Mouse (Mus musculus) urinary bladder, adult 2 months (tissue): ENCODE measurements around the gene Pde4a. TPM values are rescaled to one million over a fixed set of nuclear protein-coding genes. Genes with fewer than 3 reads are reported as not detected.

ENCODE experiments used
- DNase-seq: peaks from one replicate; pipeline ENCODE4 v3.0.0; 2022; ENCODE audit warnings: low spot score
- polyA plus RNA-seq: library from polyadenylated mRNA; depleted of rRNA; stranded (reverse); fragments of >200 nt; gene quantifications from 2 replicates; pipeline ENCODE4 v1.2.3, GENCODE M21; 2012; rRNA removed

The Pde4a gene
- 8.3 and 11.6 TPM in 2 replicates for polyA plus RNA-seq

DNA sequence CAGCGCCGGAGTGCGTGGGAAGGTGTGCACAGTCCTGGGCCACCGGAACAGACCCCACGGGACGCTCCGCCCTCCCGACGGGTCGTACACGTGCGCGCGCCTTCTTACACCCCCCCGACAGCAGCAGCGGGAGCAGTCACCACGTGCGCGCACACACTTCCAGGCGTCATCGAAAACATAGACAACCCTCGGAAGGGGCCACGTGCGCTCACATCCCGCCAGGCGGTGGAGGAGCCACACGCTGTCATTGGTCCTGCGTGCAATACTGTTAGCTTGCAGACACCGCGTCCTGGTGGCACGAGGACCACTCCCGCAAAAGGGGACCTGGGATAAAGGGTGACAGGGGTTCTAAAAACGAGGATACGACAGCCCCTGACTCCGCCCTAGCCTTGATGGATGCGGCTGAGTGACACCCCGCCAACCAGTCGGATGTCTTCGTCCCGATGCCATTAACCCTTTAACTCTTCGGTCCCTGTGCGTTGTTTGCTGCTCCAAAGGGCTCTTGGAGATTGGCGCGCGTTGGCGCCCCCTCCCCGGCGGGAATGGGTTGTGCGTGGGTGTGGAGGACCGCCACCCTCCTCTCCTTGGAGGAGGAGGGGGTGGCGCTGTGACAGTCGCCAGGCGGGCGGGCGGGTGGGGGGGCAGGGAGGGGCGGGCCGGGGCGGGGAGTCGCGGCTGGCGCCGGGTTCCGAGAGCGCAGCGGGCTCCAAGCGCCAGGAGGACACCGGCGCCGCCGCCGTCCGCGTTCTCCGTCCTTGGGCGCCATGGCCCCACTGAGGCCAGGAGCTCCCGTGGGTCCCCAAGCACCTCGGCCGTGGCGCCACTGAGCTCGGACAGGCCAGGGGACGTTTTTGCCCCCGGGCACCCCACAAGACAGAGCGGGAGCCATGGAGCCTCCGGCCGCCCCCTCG is at the start of gene Pde4a:
Pde4a (plus strand) TSS at position 674 of the 911 bp plus-strand sequence.
- DNase-seq: no peak

GRCm38 (mm10) chr9:21117073-21117472 is 48.4 kb upstream of the Pde4a start:
- DNase-seq: no peak

GRCm38 (mm10) chr9:21121483-21121882 is 44.0 kb upstream of the Pde4a start:
- no peak for DNase-seq

DNA sequence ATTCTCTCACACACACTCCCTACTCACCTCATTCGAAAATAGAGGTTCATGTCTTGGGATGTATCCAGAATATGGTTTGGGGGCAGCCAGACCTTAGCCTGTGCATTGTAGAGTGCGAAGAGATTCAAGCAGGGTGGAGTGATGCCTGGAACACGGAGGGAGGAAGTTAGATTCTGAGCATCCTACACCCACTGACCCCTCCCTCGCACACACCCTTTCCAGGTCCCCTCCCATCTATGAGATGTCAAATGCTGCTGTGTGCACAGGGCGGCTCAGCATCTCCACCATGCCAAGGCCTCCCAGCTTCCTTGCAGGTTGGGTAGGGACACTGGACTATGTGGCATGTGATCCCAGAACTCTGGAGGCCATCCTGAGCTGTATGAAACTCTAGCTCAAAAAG is 40.7 kb upstream of the Pde4a start:
- no peak for DNase-seq

GRCm38 (mm10) chr9:21125502-21126258 is 39.8 kb upstream of the Pde4a start:
- DNase-seq: no peak

- no peak for DNase-seq
Measured at GRCm38 (mm10) chr9:21126259-21126627, 39.3 kb upstream of the Pde4a start.

GRCm38 (mm10) chr9:21131059-21131956 is 34.2 kb upstream of the Pde4a start, which contains the start of gene Tyk2:
Gene Tyk2, minus strand, starts transcription at chr9:21131243.
- peak; percentile 75 for DNase-seq

- DNase-seq: no peak
Measured at GRCm38 (mm10) chr9:21132102-21132775, 33.3 kb upstream of the Pde4a start.

DNA sequence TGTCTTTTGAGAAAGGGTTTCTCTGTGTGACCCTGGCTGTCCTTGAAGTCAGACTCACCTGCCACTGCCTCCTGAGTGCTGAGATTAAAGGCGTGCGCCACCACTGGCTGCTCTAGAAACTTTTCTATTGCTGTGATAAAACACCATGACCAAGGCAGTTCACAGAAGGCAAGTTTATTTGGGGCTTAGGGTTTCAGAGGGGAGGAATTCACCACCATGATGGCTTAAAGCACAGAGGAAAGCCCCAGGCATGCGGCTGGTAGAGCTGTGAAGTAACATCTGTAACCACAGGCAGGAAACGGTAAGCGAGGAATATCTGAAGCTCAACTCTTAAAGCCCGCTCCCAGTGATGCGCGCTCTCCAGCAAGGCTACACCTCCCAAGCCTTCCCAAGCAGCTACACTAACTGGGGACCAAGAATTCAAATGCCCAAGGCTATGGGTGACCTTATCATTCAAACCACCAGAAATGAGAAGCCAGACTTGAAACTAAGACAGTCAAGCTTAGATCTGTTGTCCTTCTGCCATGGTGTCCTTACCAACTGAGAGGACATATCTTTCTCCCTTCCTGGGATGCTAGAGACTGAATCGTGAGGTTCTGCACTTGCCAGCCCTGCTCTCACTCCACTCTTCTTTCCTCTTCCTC is 32.3 kb upstream of the Pde4a start:
- no peak for DNase-seq

- no peak for DNase-seq
Measured at GRCm38 (mm10) chr9:21134595-21135328, 30.8 kb upstream of the Pde4a start.

- DNase-seq: no peak
Measured at GRCm38 (mm10) chr9:21135329-21135890, 30.1 kb upstream of the Pde4a start.

GRCm38 (mm10) chr9:21135941-21136381 is 29.6 kb upstream of the Pde4a start:
- no peak for DNase-seq

DNA sequence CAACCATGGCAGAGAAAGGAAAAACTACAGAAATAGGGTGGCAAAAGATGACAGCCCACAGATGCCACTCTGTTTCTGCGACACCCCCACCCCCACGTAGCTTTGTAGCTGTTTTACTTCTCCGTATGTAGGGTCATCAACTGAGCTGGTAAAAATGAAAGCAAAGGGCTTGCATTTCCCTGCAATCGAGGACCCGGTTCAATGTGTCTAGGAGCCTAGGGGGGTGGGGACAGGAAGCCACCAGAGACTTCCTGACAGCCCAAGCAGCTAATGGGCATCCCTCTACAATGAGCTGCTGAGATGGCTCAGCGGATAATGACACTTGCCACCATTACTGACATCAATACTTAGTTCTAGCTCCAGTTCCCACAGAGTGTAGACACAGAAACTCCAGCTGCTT is 29.1 kb upstream of the Pde4a start:
- no peak for DNase-seq

GRCm38 (mm10) chr9:21137229-21137628 is 28.3 kb upstream of the Pde4a start:
- no peak for DNase-seq

- DNase-seq: no peak
Measured at GRCm38 (mm10) chr9:21138386-21138785, 27.1 kb upstream of the Pde4a start.

GRCm38 (mm10) chr9:21141922-21142321 is 23.6 kb upstream of the Pde4a start:
- no peak for DNase-seq

DNA sequence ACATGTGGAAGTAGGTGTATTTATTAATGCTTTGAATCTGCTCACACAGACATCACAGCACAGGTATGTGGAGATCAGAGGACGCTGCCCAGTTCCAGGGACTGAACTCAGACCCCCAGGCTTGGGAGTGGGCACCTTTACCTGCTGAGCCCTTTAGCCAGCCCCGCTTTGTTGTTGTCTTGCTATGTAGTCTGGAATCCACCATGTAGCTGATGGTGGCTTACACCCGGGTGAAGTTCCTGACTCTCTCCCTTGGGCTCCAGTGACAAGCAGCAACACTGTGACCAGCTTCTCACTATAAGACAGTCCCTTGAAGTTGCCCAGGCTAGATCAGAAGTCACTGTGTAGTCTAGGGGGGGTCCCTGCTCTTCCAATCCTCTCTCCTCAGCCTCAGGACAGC is 21.2 kb upstream of the Pde4a start:
- no peak for DNase-seq

- no peak for DNase-seq
Measured at GRCm38 (mm10) chr9:21145431-21145830, 20.1 kb upstream of the Pde4a start.

DNA sequence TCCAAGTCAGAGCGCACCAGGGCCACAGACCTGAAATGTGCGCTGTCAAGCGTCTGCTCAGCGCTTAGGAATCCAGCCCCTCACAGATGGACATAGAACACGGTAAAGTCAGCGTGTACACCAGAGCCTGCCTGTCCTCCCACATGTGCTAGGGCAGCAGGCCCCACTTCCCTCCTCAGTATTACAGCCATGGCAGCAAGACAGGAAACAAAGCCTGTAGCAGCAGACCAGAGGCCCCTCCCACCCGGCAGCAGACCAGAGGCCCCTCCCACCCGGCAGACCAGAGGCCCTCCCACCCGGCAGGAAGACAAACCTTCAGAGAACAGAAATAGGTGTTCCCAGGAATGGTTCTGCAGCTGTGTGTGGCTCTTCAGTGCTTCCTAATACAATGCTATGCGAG is 18.8 kb upstream of the Pde4a start:
- no peak for DNase-seq

GRCm38 (mm10) chr9:21148427-21148826 is 17.1 kb upstream of the Pde4a start:
- DNase-seq: no peak
